Mouse (Mus musculus) frontal cortex, postnatal 25 days (tissue): Measurements from ENCODE around the gene Spns2.

Source experiments
- DNase-seq, 2 experiments: peaks; one replicate each; pipeline ENCODE4 v3.0.0; 2022; ENCODE audit warnings: low spot score in 2 of 2

The Spns2 gene

GRCm38 (mm10) chr11:72489881-72490301 is at the start of gene Spns2:
Gene Spns2 (minus strand): TSS chr11:72489904.
- peak; percentile 86 to 89 for DNase-seq

GRCm38 (mm10) chr11:72538811-72539210 is 49.1 kb upstream of the Spns2 start:
- DNase-seq: no peak

- DNase-seq: no peak
Observed at GRCm38 (mm10) chr11:72538037-72538755, 48.5 kb upstream of the Spns2 start.

GRCm38 (mm10) chr11:72537503-72537902 is 47.8 kb upstream of the Spns2 start:
- no peak for DNase-seq

- DNase-seq: no peak
Observed at GRCm38 (mm10) chr11:72535519-72535918, 45.8 kb upstream of the Spns2 start.

GRCm38 (mm10) chr11:72532890-72533289 is 43.2 kb upstream of the Spns2 start:
- no peak for DNase-seq

GRCm38 (mm10) chr11:72531632-72532031 is 41.9 kb upstream of the Spns2 start:
- no peak for DNase-seq

GRCm38 (mm10) chr11:72531144-72531543 is 41.4 kb upstream of the Spns2 start:
- no peak for DNase-seq

GRCm38 (mm10) chr11:72526190-72526589 is 36.5 kb upstream of the Spns2 start:
- DNase-seq: no peak

GRCm38 (mm10) chr11:72523711-72524110 is 34.0 kb upstream of the Spns2 start:
- no peak for DNase-seq

GRCm38 (mm10) chr11:72522616-72523041 is 32.9 kb upstream of the Spns2 start:
- DNase-seq: peak in 1 of 2 experiments; percentile 15

GRCm38 (mm10) chr11:72521598-72522541 is 32.2 kb upstream of the Spns2 start:
- DNase-seq: no peak

- no peak for DNase-seq
Observed at GRCm38 (mm10) chr11:72519895-72520294, 30.2 kb upstream of the Spns2 start.

- DNase-seq: no peak
Observed at GRCm38 (mm10) chr11:72519189-72519588, 29.5 kb upstream of the Spns2 start.

GRCm38 (mm10) chr11:72518449-72518848 is 28.7 kb upstream of the Spns2 start:
- no peak for DNase-seq

GRCm38 (mm10) chr11:72514967-72515366 is 25.3 kb upstream of the Spns2 start:
- DNase-seq: no peak

- no peak for DNase-seq
Observed at GRCm38 (mm10) chr11:72508651-72509050, 18.9 kb upstream of the Spns2 start.

GRCm38 (mm10) chr11:72507651-72508050 is 17.9 kb upstream of the Spns2 start:
- DNase-seq: no peak

- DNase-seq: no peak
Observed at GRCm38 (mm10) chr11:72504016-72504797, 14.5 kb upstream of the Spns2 start.

GRCm38 (mm10) chr11:72503501-72503921 is 13.8 kb upstream of the Spns2 start:
- DNase-seq: no peak

GRCm38 (mm10) chr11:72502236-72502635 is 12.5 kb upstream of the Spns2 start:
- no peak for DNase-seq
